Mouse (Mus musculus) ES-E14 (cell line): ENCODE measurements around the gene Unc13c. TPM values are rescaled to one million over a fixed set of nuclear protein-coding genes. Genes with fewer than 3 reads are reported as not detected.

ENCODE experiments used
- DNase-seq: peaks from one replicate; pipeline ENCODE4 v3.0.0-alpha.2; 2013; ENCODE audit warnings: low read depth, low spot score
- H3K27ac ChIP-seq: 2 replicates; pipeline ENCODE4 v1.5.1; 2012; ENCODE audit warnings: low read depth, mild to moderate bottlenecking, low read length, moderate library complexity, mixed read lengths; ENCODE audit not compliant: poor library complexity, insufficient read depth, severe bottlenecking
- H3K36me3 ChIP-seq: 2 replicates; pipeline ENCODE4 v1.6.1; 2012; ENCODE audit warnings: mild to moderate bottlenecking, low read length, moderate library complexity, mixed read lengths; ENCODE audit not compliant: control insufficient read depth, poor library complexity, insufficient read depth, severe bottlenecking
- H3K4me1 ChIP-seq, 2 experiments: fragments of 150-350 bp in 1 of 2; sonication (generic) in 1 of 2; 2 replicates each; pipeline ENCODE4 v1.6.1; 2012; ENCODE audit warnings: low read length in 2 of 2, mild to moderate bottlenecking in 1 of 2, mixed read lengths in 1 of 2; ENCODE audit not compliant: control insufficient read depth in 2 of 2, insufficient read depth in 2 of 2, poor library complexity in 1 of 2
- H3K4me3 ChIP-seq, 2 experiments: fragments of 150-350 bp in 1 of 2; sonication (generic) in 1 of 2; 2 replicates each; pipeline ENCODE4 v1.5.1; 2012; ENCODE audit warnings: low read length in 2 of 2, low read depth in 1 of 2, mild to moderate bottlenecking in 1 of 2, mixed read lengths in 1 of 2; ENCODE audit not compliant: insufficient read depth in 1 of 2, poor library complexity in 1 of 2, severe bottlenecking in 1 of 2
- H3K9ac ChIP-seq: 2 replicates; pipeline ENCODE4 v1.6.1; 2012; ENCODE audit warnings: low read depth, mild to moderate bottlenecking, low read length, mixed read lengths; ENCODE audit not compliant: poor library complexity, insufficient read depth, severe bottlenecking
- H3K9me3 ChIP-seq: fragments of 150-350 bp; sonication (generic); 2 replicates; pipeline ENCODE4 v1.6.1; 2012; ENCODE audit warnings: low read depth, mild to moderate bottlenecking, low read length; ENCODE audit not compliant: control insufficient read depth, insufficient read depth
- CHD2 ChIP-seq: IDR thresholded peaks from 2 replicates; pipeline ENCODE4 v1.6.1; 2014; ENCODE audit warnings: mild to moderate bottlenecking, low read depth, low read length, inconsistent platforms
- HCFC1 ChIP-seq: IDR thresholded peaks from 2 replicates; pipeline ENCODE4 v1.6.1; 2012; ENCODE audit warnings: low read length, inconsistent platforms, borderline replicate concordance; ENCODE audit not compliant: insufficient read depth
- MAFK ChIP-seq: IDR thresholded peaks from 2 replicates; pipeline ENCODE4 v1.6.1; 2014; ENCODE audit warnings: mild to moderate bottlenecking, low read depth, low read length, inconsistent platforms; ENCODE audit not compliant: insufficient read depth
- ZC3H11A ChIP-seq: IDR thresholded peaks from 2 replicates; pipeline ENCODE4 v1.6.1; 2012; ENCODE audit warnings: low read depth, mild to moderate bottlenecking, inconsistent platforms, low read length, borderline replicate concordance
- ZNF384 ChIP-seq: IDR thresholded peaks from 2 replicates; pipeline ENCODE4 v1.6.1; 2012; ENCODE audit warnings: low read depth, low read length, inconsistent platforms
- in situ Hi-C, 2 experiments: fragments of 600-800 bp; cut with MboI; formaldehyde crosslinking; loops; one replicate each; pipeline ENCODE4 v1.15.1; 2025; ENCODE audit warnings: low sequenced_read_pairs in 2 of 2, inconsistent platforms in 1 of 2; ENCODE audit not compliant: unreplicated experiment in 2 of 2
- total RNA-seq: library from RNA; depleted of rRNA; stranded (reverse); fragments of 300-350 nt; gene quantifications from 2 replicates; pipeline ENCODE4 v1.2.3, GENCODE M21; 2012

The Unc13c gene
- total RNA-seq, 1 experiment: under 0.01 TPM

DNA sequence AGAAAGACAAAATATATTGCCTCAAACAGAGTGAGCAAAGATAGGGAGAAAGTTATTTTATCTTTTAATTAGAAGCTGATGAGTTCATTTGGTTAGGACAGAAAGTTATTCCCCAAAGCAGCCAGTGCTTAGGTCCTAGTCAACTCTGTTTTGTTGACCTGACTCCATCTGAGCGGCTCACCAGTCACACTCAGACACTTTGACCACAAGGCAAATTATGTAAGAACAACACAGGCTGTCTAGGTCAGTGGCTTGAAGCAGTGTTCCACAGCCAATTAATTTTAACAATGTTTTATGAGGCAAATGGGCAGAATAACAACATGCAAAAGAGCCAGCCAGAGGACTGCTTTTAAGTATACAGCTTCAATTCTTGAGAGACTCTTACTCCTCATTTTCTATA lies 343.6 kb downstream of the Unc13c start:
- TF ChIP-seq CHD2 (no peak), MAFK (no peak), ZC3H11A (no peak), HCFC1 (no peak), ZNF384 (no peak)
- H3K9me3 ChIP-seq: no peaks in the 10 kb centered on the region
- no peaks in the 10 kb centered on the region for H3K4me1 ChIP-seq
- no peak overlapping the region for H3K4me3 ChIP-seq
- DNase-seq: no peak
- in situ Hi-C loops: no loop called here
- no peak overlapping the region for H3K27ac ChIP-seq
- no peak overlapping the region for H3K9ac ChIP-seq
- no peaks in the 10 kb centered on the region for H3K36me3 ChIP-seq

DNA sequence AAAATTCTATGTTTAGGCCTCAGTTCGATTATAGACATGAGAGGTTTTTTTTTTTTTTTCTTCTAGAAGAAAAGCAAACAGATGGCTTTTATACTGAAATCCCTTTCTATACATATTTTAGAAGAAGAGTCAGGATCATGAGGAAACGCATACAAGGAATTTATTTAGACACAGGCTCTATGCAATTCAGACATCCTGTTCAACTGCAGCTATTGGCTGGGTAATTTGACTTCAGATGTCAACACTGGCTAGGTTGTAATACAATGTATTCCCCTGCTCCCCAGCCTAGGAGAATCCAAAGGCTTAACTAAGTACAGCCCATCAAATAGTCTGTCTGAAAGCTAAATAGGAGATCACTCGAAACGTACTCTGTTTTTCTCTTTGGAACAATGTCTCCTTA lies 355.9 kb downstream of the Unc13c start:
- no peak for TF ChIP-seq ZNF384
- TF ChIP-seq CHD2: no peak
- TF ChIP-seq MAFK: no peak
- TF ChIP-seq ZC3H11A: no peak
- TF ChIP-seq HCFC1: no peak

DNA sequence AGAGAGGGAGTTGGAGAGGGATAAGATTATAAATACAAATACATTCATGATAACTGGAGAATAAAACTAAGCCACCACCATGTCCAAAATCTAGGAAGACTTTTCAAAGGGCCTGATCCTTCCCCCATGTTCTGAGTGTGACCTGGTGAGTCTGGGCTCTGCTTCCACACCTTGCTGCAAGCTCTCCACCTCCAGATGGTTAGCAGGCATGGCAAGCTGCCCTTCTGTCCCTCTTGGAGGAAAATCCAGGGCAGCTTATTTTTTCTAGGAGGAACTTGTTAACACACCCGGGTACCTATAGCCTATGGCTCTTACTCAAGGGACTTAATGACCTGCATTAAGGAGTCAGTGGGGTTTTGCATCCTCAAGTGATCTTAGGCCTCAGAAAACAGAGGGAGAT lies 364.8 kb downstream of the Unc13c start:
- TF ChIP-seq MAFK (no peak), ZNF384 (no peak), HCFC1 (no peak), CHD2 (no peak), ZC3H11A (no peak)
- Histone ChIP-seq H3K4me3 (no peak overlapping the region), H3K27ac (no peak overlapping the region), H3K9me3 (no peaks in the 10 kb centered on the region), H3K9ac (no peak overlapping the region), H3K36me3 (no peaks in the 10 kb centered on the region), H3K4me1 (0 out of 4 replicates have a peak, but pooled peaks cover 0 to 1% of the 10 kb centered on the region in 2 experiments)
- in situ Hi-C loops: no loop called here
- no peak for DNase-seq

More for the DNA sequence above, 355.9 kb downstream of the Unc13c start:
- no peaks in the 10 kb centered on the region for H3K4me1 ChIP-seq
- no peaks in the 10 kb centered on the region for H3K9me3 ChIP-seq
- no peaks in the 10 kb centered on the region for H3K36me3 ChIP-seq
- no peak overlapping the region for H3K27ac ChIP-seq
- H3K9ac ChIP-seq: no peak overlapping the region
- no peak for DNase-seq
- in situ Hi-C loops: no loop called here
- no peak overlapping the region for H3K4me3 ChIP-seq

DNA sequence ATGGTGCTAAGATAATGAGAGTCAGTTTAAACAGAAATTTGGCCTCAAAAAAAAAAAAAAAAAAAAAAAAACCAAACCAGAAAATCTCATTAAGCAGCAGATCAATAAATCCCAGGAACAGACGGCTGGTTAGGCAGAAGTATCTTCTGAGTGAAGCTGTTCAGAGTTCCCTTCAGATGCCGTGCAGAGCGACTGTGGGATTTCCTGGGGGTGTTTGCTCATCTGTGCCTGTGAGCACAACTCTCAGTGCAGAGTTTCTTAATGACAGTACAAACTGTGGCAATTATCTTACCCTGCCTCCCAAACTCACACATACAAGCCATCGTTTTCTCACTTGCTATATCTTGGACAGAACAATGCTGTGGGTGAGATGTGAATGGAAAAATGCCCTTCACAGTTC lies 403.2 kb downstream of the Unc13c start:
- no peak overlapping the region for H3K9ac ChIP-seq
- in situ Hi-C loops: loop anchor here in 1 of 2 experiments (25.0 kb wide), 1 partner anchor 422 kb away; no protein-coding TSS in a partner anchor
- H3K9me3 ChIP-seq: no peaks in the 10 kb centered on the region
- H3K4me1 ChIP-seq: no peaks in the 10 kb centered on the region
- no peak overlapping the region for H3K4me3 ChIP-seq
- DNase-seq: no peak
- TF ChIP-seq MAFK (no peak), CHD2 (no peak), HCFC1 (no peak), ZNF384 (no peak), ZC3H11A (no peak)
- no peak overlapping the region for H3K27ac ChIP-seq
- no peaks in the 10 kb centered on the region for H3K36me3 ChIP-seq

DNA sequence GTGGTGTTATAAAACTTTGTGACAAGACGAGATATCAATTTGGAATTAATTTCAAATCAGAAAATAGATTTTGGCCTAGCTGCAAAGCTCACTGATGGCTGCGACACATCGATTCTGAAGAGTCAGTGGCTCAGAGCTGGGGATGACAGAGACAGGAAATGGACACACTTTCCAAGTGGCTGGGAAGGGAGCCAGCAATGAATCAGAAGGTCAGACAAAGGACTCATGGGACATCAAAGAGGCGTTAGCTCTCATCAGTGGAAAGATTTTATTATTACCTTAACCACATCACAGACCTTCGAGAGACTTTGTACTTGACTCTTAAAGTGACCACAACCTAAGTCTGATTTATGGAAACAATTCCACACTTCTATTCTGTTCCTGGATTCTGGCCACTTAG lies 408.7 kb downstream of the Unc13c start:
- Histone ChIP-seq H3K4me3 (no peak overlapping the region), H3K27ac (no peak overlapping the region), H3K9ac (no peak overlapping the region), H3K9me3 (no peaks in the 10 kb centered on the region), H3K36me3 (no peaks in the 10 kb centered on the region), H3K4me1 (no peaks in the 10 kb centered on the region)
- no peak for TF ChIP-seq ZNF384
- no peak for TF ChIP-seq ZC3H11A
- no peak for TF ChIP-seq HCFC1
- no peak for TF ChIP-seq MAFK
- TF ChIP-seq CHD2: no peak
- DNase-seq: no peak
- in situ Hi-C loops: loop anchor here in 1 of 2 experiments (25.0 kb wide), 1 partner anchor 427 kb away; no protein-coding TSS in a partner anchor
